25 mouse cellular contexts compared by ENCODE assay signal in the genomic region with DNA sequence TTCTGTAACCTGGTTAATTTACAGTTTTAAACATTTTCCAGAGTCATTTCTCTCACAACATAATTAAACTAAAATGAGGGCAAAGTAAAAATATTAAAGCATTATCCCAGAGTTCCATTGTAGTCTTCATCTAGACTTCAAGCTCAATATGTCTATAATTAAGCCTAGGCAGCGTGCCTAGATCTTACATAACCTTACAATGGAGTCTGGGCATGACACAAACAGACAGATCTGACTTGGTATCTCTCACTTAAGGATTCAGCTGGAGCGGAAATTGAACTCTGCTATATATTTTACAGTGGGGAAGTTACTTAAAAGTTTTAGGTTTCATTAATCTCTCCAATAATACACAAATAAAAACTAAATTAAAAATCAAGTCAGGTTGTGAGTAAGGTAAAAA. TPM values are rescaled to one million over a fixed set of nuclear protein-coding genes. Genes with fewer than 3 reads are reported as not detected.
A peak's percentile ranks its signal among the peaks of the same experiment; 100 is the strongest.
DNase-seq lines count a peak whose midpoint lies in the region; TF ChIP-seq lines count a peak whose summit lies in the region.
"Had no signal": no experiment of that assay in that cellular context is flagged by ENCODE, and none has a peak within 500 bp of the region (broad histone marks: within the 10 kb centered on the region; RNA-seq: fewer than 3 reads in every experiment).

No protein-coding gene starts in this region.

- no peak overlapping the region for H3K4me3 ChIP-seq in heart, adult 2 months
- H3K4me3 ChIP-seq in left cerebral cortex, adult 2 months, result no peak overlapping the region
- H3K4me3 ChIP-seq: embryonic facial prominence, embryonic 10.5 days; embryonic facial prominence, embryonic 13.5 days; erythroblast, embryonic 14.5 days; forebrain, embryonic 12.5 days; forebrain, embryonic 15.5 days; gastrocnemius, adult 2 months; heart, embryonic 10.5 days; heart, embryonic 13.5 days; hindbrain, embryonic 12.5 days; hindbrain, embryonic 15.5 days had no signal

- peak; percentile 9 for DNase-seq in cerebellum, adult 9-10 months
- DNase-seq in cerebellum, adult 11 months, result no peak
- DNase-seq in heart, adult 8-10 months (ENCODE audit: low spot score), result peak; percentile 21
- no peak for DNase-seq in heart, adult 2 months
- DNase-seq in left cerebral cortex, adult 11 months (ENCODE audit: low spot score), result peak; percentile 12
- no peak for DNase-seq in left cerebral cortex, adult 2 months (ENCODE audit: extremely low spot score in 1 of 2, low spot score in 2 of 2)
- peak; percentile 19 for DNase-seq in brain, embryonic 14.5 days (ENCODE audit: low read depth)
- no peak for DNase-seq in spleen, adult 18-20 months
- DNase-seq: adrenal gland, postnatal 14 days; cerebellum, postnatal 10 days; embryo, embryonic 11 days; gastrocnemius, adult 2 months; gastrocnemius, postnatal 14 days; heart, postnatal 14 days had no signal

- no peak for TF ChIP-seq POLR2A in heart, adult 2 months (IDR thresholded peaks at IDR 0.05; ENCODE audit: insufficient read depth, low read depth, low read length)
- no peak for TF ChIP-seq POLR2A in brain, embryonic 14.5 days (IDR thresholded peaks at IDR 0.05; ENCODE audit: borderline replicate concordance, extremely low read depth, insufficient read depth, insufficient read length, poor library complexity, severe bottlenecking)

- intact Hi-C loops in heart, adult 2 months (cut with DNase I), result no loop called here
- intact Hi-C loops in left cerebral cortex, adult 2 months (cut with DNase I), result no loop called here

- H3K9ac ChIP-seq in heart, adult 2 months (ENCODE audit: low read depth, low read length), result no peak overlapping the region
- H3K9ac ChIP-seq: embryonic facial prominence, embryonic 13.5 days; forebrain, embryonic 12.5 days; forebrain, embryonic 15.5 days; heart, embryonic 13.5 days; hindbrain, embryonic 12.5 days; hindbrain, embryonic 15.5 days had no signal

- no peaks in the 10 kb centered on the region for H3K4me1 ChIP-seq in heart, adult 2 months (ENCODE audit: control insufficient read depth, insufficient read depth, low read length)
- H3K4me1 ChIP-seq: embryonic facial prominence, embryonic 10.5 days; embryonic facial prominence, embryonic 13.5 days; forebrain, embryonic 12.5 days; forebrain, embryonic 15.5 days; heart, embryonic 10.5 days; heart, embryonic 13.5 days; hindbrain, embryonic 12.5 days; hindbrain, embryonic 15.5 days had no signal

- H3K27ac ChIP-seq in heart, adult 2 months, result no peak overlapping the region
- H3K27ac ChIP-seq in left cerebral cortex, adult 2 months, result no peak overlapping the region
- H3K27ac ChIP-seq: embryonic facial prominence, embryonic 10.5 days; embryonic facial prominence, embryonic 13.5 days; forebrain, embryonic 12.5 days; forebrain, embryonic 15.5 days; gastrocnemius, adult 2 months; heart, embryonic 10.5 days; heart, embryonic 13.5 days; hindbrain, embryonic 12.5 days; hindbrain, embryonic 15.5 days had no signal

- 39% methylated on average over 2 of the region's 2 CpGs for WGBS in heart, adult 2 months

- H3K36me3 ChIP-seq in heart, adult 2 months (ENCODE audit: control insufficient read depth, insufficient read depth, low read length), result no peaks in the 10 kb centered on the region
- H3K36me3 ChIP-seq: embryonic facial prominence, embryonic 10.5 days; embryonic facial prominence, embryonic 13.5 days; forebrain, embryonic 12.5 days; forebrain, embryonic 15.5 days; heart, embryonic 10.5 days; heart, embryonic 13.5 days; hindbrain, embryonic 12.5 days; hindbrain, embryonic 15.5 days had no signal

- no peak for TF ChIP-seq CTCF in heart, adult 2 months (IDR thresholded peaks at IDR 0.05)
- TF ChIP-seq CTCF in left cerebral cortex, adult 2 months (IDR thresholded peaks at IDR 0.05), result no peak
- TF ChIP-seq CTCF in brain, embryonic 14.5 days (IDR thresholded peaks at IDR 0.05; ENCODE audit: borderline replicate concordance, extremely low read depth, insufficient read depth, insufficient read length), result no peak

- H3K27me3 ChIP-seq in heart, adult 2 months (ENCODE audit: control insufficient read depth, insufficient read depth, low read length), result no peaks in the 10 kb centered on the region
- H3K27me3 ChIP-seq: embryonic facial prominence, embryonic 13.5 days; forebrain, embryonic 12.5 days; forebrain, embryonic 15.5 days; heart, embryonic 13.5 days; hindbrain, embryonic 12.5 days; hindbrain, embryonic 15.5 days; Patski had no signal

- no peak for TF ChIP-seq EP300 in heart, adult 2 months (IDR thresholded peaks at IDR 0.05; ENCODE audit: insufficient read depth, low read depth, low read length)

- H3K79me2 ChIP-seq in heart, adult 2 months (replicated peaks; ENCODE audit: control insufficient read depth, insufficient read depth, low read length), result no peaks in the 10 kb centered on the region

RNA-seq across cellular contexts. Expression of a gene that starts 54.9 kb away (rescaled TPM):
- total RNA-seq in heart, adult 8-10 months (2022), result under 1 TPM in 1 of 4 experiments, not detected in 3; 0.11 TPM
- not detected for total RNA-seq in heart, adult 2 months (2021)
- 0.12 TPM in 2 replicates for polyA plus RNA-seq in heart, adult 2 months (2012; rRNA removed)
- total RNA-seq in left cerebral cortex, adult 2 months (2021), result 10 to 100 TPM; 73.7 to 87.0 TPM
- polyA plus RNA-seq in brain, embryonic 14.5 days (2012; rRNA removed), result 18.3 and 27.3 TPM in 2 replicates
- total RNA-seq: hematopoietic stem cell, adult 5-6 weeks had no signal
- polyA plus RNA-seq: Patski had no signal

Comparison
In these comparisons a context has a peak if more than half of its experiments do, and no peak if none do; other contexts are left out.
1. DNase-seq: peak in cerebellum, adult 9-10 months (single experiment), heart, adult 8-10 months (single experiment), left cerebral cortex, adult 11 months (single experiment) and brain, embryonic 14.5 days (single experiment); none in cerebellum, adult 11 months (single experiment), heart, adult 2 months (0 of 2), left cerebral cortex, adult 2 months (0 of 2) and spleen, adult 18-20 months (0 of 2).
2. RNA of a gene that starts 54.9 kb away (total RNA-seq): 73.7 to 87.0 TPM in left cerebral cortex, adult 2 months; not detected in heart, adult 2 months and 0.11 TPM in heart, adult 8-10 months; every median in the first group is over 10 times any median in the second.